Mouse (Mus musculus): ENCODE results near the gene Smap2. TPM values are rescaled to one million over a fixed set of nuclear protein-coding genes. Genes with fewer than 3 reads are reported as not detected.
A peak's percentile ranks its signal among the peaks of the same experiment; 100 is the strongest.

Gene Smap2
- polyA plus RNA-seq, 1 experiment from 2014 or later, result 14.8 TPM

GRCm38 (mm10) chr4:120974711-120975427, 42.2 kb downstream of the Smap2 start:
- H3K4me2 ChIP-seq (ENCODE audit: low read length), result no peak overlapping the region
- peaks cover 57% of the 10 kb centered on the region for H3K36me3 ChIP-seq (ENCODE audit: control insufficient read depth, insufficient read depth, low read length)
- H3K27ac ChIP-seq (replicated peaks in 1 of 2; ENCODE audit: control insufficient read depth in 1 of 2, insufficient read depth in 1 of 2, low read depth in 2 of 2, low read length in 2 of 2), result no peak overlapping the region
- no peak for ATAC-seq (ENCODE audit: insufficient number of reproducible peaks, insufficient read depth, low FRiP score, low read depth)
- no peak overlapping the region for H3K9ac ChIP-seq (ENCODE audit: low read length)
- no peak overlapping the region for H3K4me3 ChIP-seq (ENCODE audit: control insufficient read depth in 1 of 2, insufficient read depth in 1 of 2, low read depth in 1 of 2, low read length in 2 of 2)
- 87% methylated on average over 11 of the region's 11 CpGs for WGBS
- H3K4me1 ChIP-seq (ENCODE audit: control insufficient read depth in 2 of 2, insufficient read depth in 2 of 2, low read length in 2 of 2), result no peaks in the 10 kb centered on the region
- H3K9me3 ChIP-seq (ENCODE audit: control insufficient read depth, low read length), result no peaks in the 10 kb centered on the region
- no peaks in the 10 kb centered on the region for H3K27me3 ChIP-seq (ENCODE audit: control insufficient read depth, insufficient read depth, low read length)

GRCm38 (mm10) chr4:120971842-120972241, 45.2 kb downstream of the Smap2 start:
- Histone ChIP-seq H3K9ac (ENCODE audit: low read length) (no peak overlapping the region), H3K27me3 (ENCODE audit: control insufficient read depth, insufficient read depth, low read length) (no peaks in the 10 kb centered on the region), H3K4me2 (ENCODE audit: low read length) (no peak overlapping the region), H3K9me3 (ENCODE audit: control insufficient read depth, low read length) (no peaks in the 10 kb centered on the region), H3K4me1 (ENCODE audit: control insufficient read depth in 2 of 2, insufficient read depth in 2 of 2, low read length in 2 of 2) (no peaks in the 10 kb centered on the region), H3K4me3 (ENCODE audit: control insufficient read depth in 1 of 2, insufficient read depth in 1 of 2, low read depth in 1 of 2, low read length in 2 of 2) (no peak overlapping the region), H3K27ac (replicated peaks in 1 of 2; ENCODE audit: control insufficient read depth in 1 of 2, insufficient read depth in 1 of 2, low read depth in 2 of 2, low read length in 2 of 2) (no peak overlapping the region), H3K36me3 (ENCODE audit: control insufficient read depth, insufficient read depth, low read length) (peaks cover 78% of the 10 kb centered on the region)
- 87% methylated on average over 8 of the region's 8 CpGs for WGBS
- no peak for ATAC-seq (ENCODE audit: insufficient number of reproducible peaks, insufficient read depth, low FRiP score, low read depth)

- Histone ChIP-seq H3K36me3 (ENCODE audit: control insufficient read depth, insufficient read depth, low read length) (peaks cover 63% of the 10 kb centered on the region), H3K9me3 (ENCODE audit: control insufficient read depth, low read length) (no peaks in the 10 kb centered on the region), H3K27me3 (ENCODE audit: control insufficient read depth, insufficient read depth, low read length) (no peaks in the 10 kb centered on the region), H3K4me2 (ENCODE audit: low read length) (no peak overlapping the region), H3K4me3 (ENCODE audit: control insufficient read depth in 1 of 2, insufficient read depth in 1 of 2, low read depth in 1 of 2, low read length in 2 of 2) (no peak overlapping the region), H3K27ac (replicated peaks in 1 of 2; ENCODE audit: control insufficient read depth in 1 of 2, insufficient read depth in 1 of 2, low read depth in 2 of 2, low read length in 2 of 2) (no peak overlapping the region), H3K9ac (ENCODE audit: low read length) (no peak overlapping the region), H3K4me1 (ENCODE audit: control insufficient read depth in 2 of 2, insufficient read depth in 2 of 2, low read length in 2 of 2) (no peaks in the 10 kb centered on the region)
- 86% methylated on average over 5 of the region's 5 CpGs for WGBS
- no peak for ATAC-seq (ENCODE audit: insufficient number of reproducible peaks, insufficient read depth, low FRiP score, low read depth)
Measured at GRCm38 (mm10) chr4:120969382-120970146, 47.5 kb downstream of the Smap2 start.

GRCm38 (mm10) chr4:120968486-120968885, 48.6 kb downstream of the Smap2 start:
- Histone ChIP-seq H3K4me2 (ENCODE audit: low read length) (no peak overlapping the region), H3K9ac (ENCODE audit: low read length) (no peak overlapping the region), H3K27me3 (ENCODE audit: control insufficient read depth, insufficient read depth, low read length) (no peaks in the 10 kb centered on the region), H3K27ac (replicated peaks in 1 of 2; ENCODE audit: control insufficient read depth in 1 of 2, insufficient read depth in 1 of 2, low read depth in 2 of 2, low read length in 2 of 2) (no peak overlapping the region), H3K4me3 (ENCODE audit: control insufficient read depth in 1 of 2, insufficient read depth in 1 of 2, low read depth in 1 of 2, low read length in 2 of 2) (no peak overlapping the region), H3K4me1 (ENCODE audit: control insufficient read depth in 2 of 2, insufficient read depth in 2 of 2, low read length in 2 of 2) (no peaks in the 10 kb centered on the region), H3K36me3 (ENCODE audit: control insufficient read depth, insufficient read depth, low read length) (peaks cover 53% of the 10 kb centered on the region), H3K9me3 (ENCODE audit: control insufficient read depth, low read length) (no peaks in the 10 kb centered on the region)
- WGBS, result 87% methylated on average over 9 of the region's 9 CpGs
- ATAC-seq (ENCODE audit: insufficient number of reproducible peaks, insufficient read depth, low FRiP score, low read depth), result no peak

- H3K4me3 ChIP-seq (ENCODE audit: control insufficient read depth in 1 of 2, insufficient read depth in 1 of 2, low read depth in 1 of 2, low read length in 2 of 2), result no peak overlapping the region
- no peaks in the 10 kb centered on the region for H3K27me3 ChIP-seq (ENCODE audit: control insufficient read depth, insufficient read depth, low read length)
- H3K9ac ChIP-seq (ENCODE audit: low read length), result no peak overlapping the region
- H3K4me1 ChIP-seq (ENCODE audit: control insufficient read depth in 2 of 2, insufficient read depth in 2 of 2, low read length in 2 of 2), result 0 out of 4 replicates have a peak, but pooled peaks cover 0 to 1% of the 10 kb centered on the region in 2 experiments
- no peak overlapping the region for H3K27ac ChIP-seq (replicated peaks in 1 of 2; ENCODE audit: control insufficient read depth in 1 of 2, insufficient read depth in 1 of 2, low read depth in 2 of 2, low read length in 2 of 2)
- H3K36me3 ChIP-seq (ENCODE audit: control insufficient read depth, insufficient read depth, low read length), result no peaks in the 10 kb centered on the region
- no peak overlapping the region for H3K4me2 ChIP-seq (ENCODE audit: low read length)
- ATAC-seq (ENCODE audit: insufficient number of reproducible peaks, insufficient read depth, low FRiP score, low read depth), result no peak
- no peaks in the 10 kb centered on the region for H3K9me3 ChIP-seq (ENCODE audit: control insufficient read depth, low read length)
- 75% methylated on average over 1 of the region's 1 CpGs for WGBS
Measured at GRCm38 (mm10) chr4:120955586-120955985, 61.5 kb downstream of the Smap2 start.

GRCm38 (mm10) chr4:120953667-120954066, 63.4 kb downstream of the Smap2 start:
- H3K4me1 ChIP-seq (ENCODE audit: control insufficient read depth in 2 of 2, insufficient read depth in 2 of 2, low read length in 2 of 2), result peaks cover 0 to 8% of the 10 kb centered on the region in 2 experiments; a peak in 2 of 4 replicates
- WGBS, result 71% methylated on average over 1 of the region's 1 CpGs
- H3K9me3 ChIP-seq (ENCODE audit: control insufficient read depth, low read length), result no peaks in the 10 kb centered on the region
- H3K27ac ChIP-seq (replicated peaks in 1 of 2; ENCODE audit: control insufficient read depth in 1 of 2, insufficient read depth in 1 of 2, low read depth in 2 of 2, low read length in 2 of 2), result no peak overlapping the region
- H3K27me3 ChIP-seq (ENCODE audit: control insufficient read depth, insufficient read depth, low read length), result no peaks in the 10 kb centered on the region
- no peak overlapping the region for H3K9ac ChIP-seq (ENCODE audit: low read length)
- no peak for ATAC-seq (ENCODE audit: insufficient number of reproducible peaks, insufficient read depth, low FRiP score, low read depth)
- H3K36me3 ChIP-seq (ENCODE audit: control insufficient read depth, insufficient read depth, low read length), result no peaks in the 10 kb centered on the region
- no peak overlapping the region for H3K4me3 ChIP-seq (ENCODE audit: control insufficient read depth in 1 of 2, insufficient read depth in 1 of 2, low read depth in 1 of 2, low read length in 2 of 2)
- H3K4me2 ChIP-seq (ENCODE audit: low read length), result no peak overlapping the region

GRCm38 (mm10) chr4:120953038-120953437, 64.0 kb downstream of the Smap2 start:
- H3K4me1 ChIP-seq (ENCODE audit: control insufficient read depth in 2 of 2, insufficient read depth in 2 of 2, low read length in 2 of 2), result peaks cover 0 to 8% of the 10 kb centered on the region in 2 experiments; a peak in 2 of 4 replicates
- no peaks in the 10 kb centered on the region; the same call in 1 of the 2 replicates for H3K36me3 ChIP-seq (ENCODE audit: control insufficient read depth, insufficient read depth, low read length)
- ATAC-seq (ENCODE audit: insufficient number of reproducible peaks, insufficient read depth, low FRiP score, low read depth), result no peak
- H3K9ac ChIP-seq (ENCODE audit: low read length), result no peak overlapping the region
- no peaks in the 10 kb centered on the region for H3K27me3 ChIP-seq (ENCODE audit: control insufficient read depth, insufficient read depth, low read length)
- H3K4me2 ChIP-seq (ENCODE audit: low read length), result no peak overlapping the region
- 66% methylated on average over 4 of the region's 4 CpGs for WGBS
- H3K9me3 ChIP-seq (ENCODE audit: control insufficient read depth, low read length), result no peaks in the 10 kb centered on the region
- peak overlapping the region; percentile 27 to 93; a peak in 3 of 4 replicates for H3K27ac ChIP-seq (replicated peaks in 1 of 2; ENCODE audit: control insufficient read depth in 1 of 2, insufficient read depth in 1 of 2, low read depth in 2 of 2, low read length in 2 of 2)
- no peak overlapping the region for H3K4me3 ChIP-seq (ENCODE audit: control insufficient read depth in 1 of 2, insufficient read depth in 1 of 2, low read depth in 1 of 2, low read length in 2 of 2)

Measured in heart, embryonic 14.5 days (tissue).